Mouse (Mus musculus) heart, adult 2 months (tissue): Measurements from ENCODE around the gene Ptprq.

Experiments used
- CTCF ChIP-seq: fragments of 200-600 bp; IDR thresholded peaks from 2 replicates; pipeline ENCODE4 v1.8.1; 2022; ENCODE audit warnings: antibody characterized with exemption, mild to moderate bottlenecking, moderate library complexity
- POLR2A ChIP-seq: fragments of 200-500 bp; IDR thresholded peaks from 2 replicates; pipeline ENCODE4 v1.6.1; 2011; ENCODE audit warnings: mild to moderate bottlenecking, low read depth, low read length, control low read depth; ENCODE audit not compliant: insufficient read depth

DNA sequence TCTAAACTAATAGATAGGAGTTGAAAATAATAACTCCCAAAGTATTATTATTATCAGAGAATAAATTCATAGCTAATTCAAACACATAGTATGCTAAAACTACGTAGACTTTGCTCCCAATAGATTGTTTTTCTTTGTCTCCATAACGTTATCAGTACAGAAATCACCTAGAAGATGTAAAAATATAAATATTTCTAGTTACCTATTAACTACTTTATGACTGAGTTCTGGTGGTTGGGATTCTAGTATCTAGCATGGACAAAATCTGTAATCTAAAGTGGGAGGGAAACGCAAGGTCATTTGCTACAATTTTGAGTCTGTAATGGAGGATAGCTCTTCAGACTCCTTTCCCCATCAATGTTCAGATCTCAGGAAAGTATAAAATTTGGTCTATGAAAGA lies 18.9 kb downstream of the Ptprq start:
- TF ChIP-seq CTCF (no peak), POLR2A (no peak)
